Mouse (Mus musculus): ENCODE results near the gene Hist1h2ac.

- no peak for TF ChIP-seq MAFK (IDR thresholded peaks at IDR 0.05; ENCODE audit: insufficient read depth, low read depth, low read length)
- no peak for TF ChIP-seq CHD2 (IDR thresholded peaks at IDR 0.05; ENCODE audit: low read depth, low read length)
These were observed 22.1 kb upstream of the Hist1h2ac start for GRCm38 (mm10) chr13:23705751-23706356.
